ENCODE assay signal across 38 mouse cellular contexts in the genomic region with DNA sequence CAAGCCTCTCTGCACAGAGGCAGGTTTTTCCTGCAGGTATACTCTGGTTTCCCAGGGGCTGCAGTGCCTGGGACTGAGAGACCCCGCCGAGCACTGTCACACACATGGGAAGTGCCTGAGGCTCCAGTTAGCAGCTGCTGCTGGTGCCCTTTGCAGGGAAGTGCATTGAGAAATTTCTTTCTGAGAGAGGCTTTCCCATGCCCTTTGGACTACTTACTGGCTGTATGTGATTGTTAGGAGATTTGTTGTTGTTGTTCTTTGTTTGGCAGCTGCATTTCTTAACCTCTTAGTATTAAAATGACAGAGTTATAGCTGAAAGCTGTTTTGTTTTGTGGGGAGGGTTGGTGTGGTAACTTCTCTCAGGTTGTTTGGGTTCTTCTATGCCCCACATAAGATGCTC. TPM values are rescaled to one million over a fixed set of nuclear protein-coding genes. Genes with fewer than 3 reads are reported as not detected.
"Had no signal": no experiment of that assay in that cellular context is flagged by ENCODE, and none has a peak within 500 bp of the region (broad histone marks: within the 10 kb centered on the region; RNA-seq: fewer than 3 reads in every experiment).

No protein-coding gene starts in this region.

- H3K9ac ChIP-seq: embryonic facial prominence, embryonic 12.5 days; embryonic facial prominence, embryonic 13.5 days; embryonic facial prominence, embryonic 15.5 days; forebrain, embryonic 12.5 days; forebrain, embryonic 13.5 days; forebrain, embryonic 15.5 days; forebrain, postnatal 0 days had no signal

- ATAC-seq: forebrain, embryonic 13.5 days; forebrain, embryonic 14.5 days; forebrain, embryonic 15.5 days; forebrain, embryonic 16.5 days; forebrain, postnatal 0 days had no signal

- DNase-seq: cerebellum, adult 8-10 months; cerebellum, adult 9-10 months; cerebellum, adult 9-11 months; cerebellum, postnatal 10 days; cerebellum, postnatal 14 days; cerebellum, postnatal 25 days; cerebellum, postnatal 36 days; embryo, embryonic 11 days; forebrain, postnatal 0 days; gastrocnemius, adult 2 months; gastrocnemius, postnatal 10 days; gastrocnemius, postnatal 14 days; gastrocnemius, postnatal 25 days; gastrocnemius, postnatal 36 days; heart, adult 18-20 months had no signal

- H3K27me3 ChIP-seq: embryonic facial prominence, embryonic 12.5 days; embryonic facial prominence, embryonic 13.5 days; embryonic facial prominence, embryonic 15.5 days; forebrain, embryonic 12.5 days; forebrain, embryonic 15.5 days had no signal

- H3K36me3 ChIP-seq: embryonic facial prominence, embryonic 12.5 days; embryonic facial prominence, embryonic 13.5 days; forebrain, embryonic 15.5 days had no signal

- H3K4me3 ChIP-seq: embryonic facial prominence, embryonic 10.5 days; embryonic facial prominence, embryonic 12.5 days; embryonic facial prominence, embryonic 13.5 days; embryonic facial prominence, embryonic 15.5 days; erythroblast, embryonic 14.5 days; forebrain, embryonic 10.5 days; forebrain, embryonic 12.5 days; forebrain, embryonic 13.5 days; forebrain, embryonic 15.5 days; gastrocnemius, adult 2 months; heart, embryonic 10.5 days had no signal

- H3K27ac ChIP-seq: embryonic facial prominence, embryonic 10.5 days; embryonic facial prominence, embryonic 12.5 days; embryonic facial prominence, embryonic 13.5 days; embryonic facial prominence, embryonic 15.5 days; forebrain, embryonic 10.5 days; forebrain, embryonic 12.5 days; forebrain, embryonic 13.5 days; forebrain, embryonic 15.5 days; gastrocnemius, adult 2 months; heart, embryonic 10.5 days had no signal

RNA-seq across cellular contexts. Expression of a gene that starts 31.3 kb away (rescaled TPM):
- total RNA-seq: common myeloid progenitor, adult 5-6 weeks; gastrocnemius, adult 2 months; gastrocnemius, postnatal 25 days; gastrocnemius, postnatal 36 days; granulocyte monocyte progenitor cell, adult 5-6 weeks had no signal
- polyA plus RNA-seq: erythroblast, embryonic 14.5 days had no signal

RNA-seq across cellular contexts. Expression of a gene that starts 38.3 kb away (rescaled TPM):
- total RNA-seq: common myeloid progenitor, adult 5-6 weeks; forebrain, postnatal 0 days; gastrocnemius, adult 18-20 months; gastrocnemius, adult 2 months; gastrocnemius, adult 8-10 months; gastrocnemius, postnatal 10 days; gastrocnemius, postnatal 14 days; gastrocnemius, postnatal 25 days; gastrocnemius, postnatal 36 days; gastrocnemius, postnatal 4 days; granulocyte monocyte progenitor cell, adult 5-6 weeks; heart, adult 18-20 months; heart, adult 8-10 months had no signal
- polyA plus RNA-seq: cortical plate, adult 2 months; embryonic facial prominence, embryonic 10.5 days; embryonic facial prominence, embryonic 11.5 days; embryonic facial prominence, embryonic 12.5 days; embryonic facial prominence, embryonic 13.5 days; erythroblast, embryonic 14.5 days; forebrain, embryonic 10.5 days; forebrain, embryonic 11.5 days; forebrain, embryonic 12.5 days; forebrain, embryonic 13.5 days; forebrain, embryonic 14.5 days; forebrain, embryonic 15.5 days; forebrain, embryonic 16.5 days; forebrain, postnatal 0 days; frontal cortex, adult 2 months; heart, embryonic 10.5 days; heart, embryonic 11.5 days had no signal

RNA-seq across cellular contexts. Expression of a gene that starts 48.4 kb away (rescaled TPM):
- polyA plus RNA-seq: erythroblast, embryonic 14.5 days had no signal
